Mouse (Mus musculus) telencephalon, adult 2 months (tissue): ENCODE measurements around the gene Snrpg.
A peak's percentile ranks its signal among the peaks of the same experiment; 100 is the strongest.

Source experiments
- DNase-seq: peaks from one replicate; pipeline ENCODE4 v3.0.0-alpha.2; 2011; ENCODE audit warnings: low read depth, low spot score

Gene Snrpg

GRCm38 (mm10) chr6:86398986-86399385, 27.9 kb downstream of the Snrpg start:
- no peak for DNase-seq

- no peak for DNase-seq
Observed at GRCm38 (mm10) chr6:86399995-86400394, 28.9 kb downstream of the Snrpg start.

- DNase-seq = no peak
Observed at GRCm38 (mm10) chr6:86400972-86401371, 29.9 kb downstream of the Snrpg start.

GRCm38 (mm10) chr6:86402681-86403607, 31.8 kb downstream of the Snrpg start:
- no peak for DNase-seq

- DNase-seq = peak; percentile 67
Observed at GRCm38 (mm10) chr6:86403728-86404099, 32.6 kb downstream of the Snrpg start.

- DNase-seq = peak; percentile 95
Observed at GRCm38 (mm10) chr6:86404100-86404861, 33.2 kb downstream of the Snrpg start, which contains the start of gene Tia1. Gene Tia1, plus strand, starts transcription at chr6:86404219.

- no peak for DNase-seq
Observed at GRCm38 (mm10) chr6:86404996-86405395, 33.9 kb downstream of the Snrpg start.

- no peak for DNase-seq
Observed at GRCm38 (mm10) chr6:86406306-86406705, 35.2 kb downstream of the Snrpg start.

GRCm38 (mm10) chr6:86418711-86419110, 47.6 kb downstream of the Snrpg start:
- DNase-seq = no peak

GRCm38 (mm10) chr6:86419239-86419638, 48.1 kb downstream of the Snrpg start:
- DNase-seq = no peak

GRCm38 (mm10) chr6:86420491-86420890, 49.4 kb downstream of the Snrpg start:
- no peak for DNase-seq

GRCm38 (mm10) chr6:86426358-86426757, 55.3 kb downstream of the Snrpg start, which contains the start of gene Gm44790:
Gene Gm44790, plus strand, starts transcription at chr6:86426658.
- DNase-seq = no peak
